Mouse (Mus musculus) limb, embryonic 14.5 days (tissue): ENCODE data around the gene Rps16. TPM values are rescaled to one million over a fixed set of nuclear protein-coding genes. Genes with fewer than 3 reads are reported as not detected.
"Not testable (repeated sequence)": the region's sequence is repeated elsewhere in the genome, so short reads cannot be mapped to it uniquely, and the experiment has no call there.

Experiments
- ATAC-seq: fragments of 200-750 bp; cut with Nextera tagmentation; 2 replicates; pipeline ENCODE4 v1.8.0; 2017; ENCODE audit warnings: low read depth, moderate number of reproducible peaks, moderate TSS enrichment; ENCODE audit not compliant: low FRiP score
- DNase-seq: peaks from one replicate; pipeline ENCODE4 v3.0.0-alpha.2; 2015; ENCODE audit warnings: low spot score
- H3K27ac ChIP-seq: fragments of 300-500 bp; sonication (generic); replicated peaks from 2 replicates; pipeline ENCODE4 v1.5.1; 2014; ENCODE audit warnings: low read depth, mild to moderate bottlenecking, low read length, moderate library complexity, mixed read lengths
- H3K27me3 ChIP-seq: fragments of 300-500 bp; sonication (generic); 2 replicates; pipeline ENCODE4 v1.6.1; 2014; ENCODE audit warnings: low read length, mixed read lengths; ENCODE audit not compliant: control insufficient read depth, insufficient read depth
- H3K36me3 ChIP-seq: fragments of 300-500 bp; sonication (generic); 2 replicates; pipeline ENCODE4 v1.6.1; 2014; ENCODE audit warnings: mild to moderate bottlenecking, low read length, moderate library complexity, mixed read lengths; ENCODE audit not compliant: control insufficient read depth, insufficient read depth
- H3K4me1 ChIP-seq: fragments of 300-500 bp; sonication (generic); 2 replicates; pipeline ENCODE4 v1.6.1; 2014; ENCODE audit warnings: antibody characterized with exemption, low read length, mixed read lengths; ENCODE audit not compliant: control insufficient read depth, insufficient read depth
- H3K4me2 ChIP-seq: fragments of 300-500 bp; sonication (generic); replicated peaks from 2 replicates; pipeline ENCODE4 v1.6.1; 2014; ENCODE audit warnings: low read depth, mild to moderate bottlenecking, low read length, moderate library complexity; ENCODE audit not compliant: severe bottlenecking
- H3K4me3 ChIP-seq: fragments of 300-500 bp; sonication (generic); replicated peaks from 2 replicates; pipeline ENCODE4 v1.5.1; 2014; ENCODE audit warnings: low read length
- H3K9ac ChIP-seq: fragments of 300-500 bp; sonication (generic); 2 replicates; pipeline ENCODE4 v1.6.1; 2014; ENCODE audit warnings: mild to moderate bottlenecking, low read depth, low read length, moderate library complexity; ENCODE audit not compliant: severe bottlenecking
- H3K9me3 ChIP-seq: fragments of 300-500 bp; sonication (generic); 2 replicates; pipeline ENCODE4 v1.6.1; 2016; ENCODE audit warnings: low read length; ENCODE audit not compliant: control insufficient read depth
- POLR2A ChIP-seq: fragments of 200-500 bp; IDR thresholded peaks from 2 replicates; pipeline ENCODE4 v1.8.0; 2012; ENCODE audit warnings: inconsistent platforms, mild to moderate bottlenecking, moderate library complexity, borderline replicate concordance; ENCODE audit not compliant: insufficient read depth, insufficient read length; ENCODE audit errors: extremely low read depth
- WGBS: fragments of 180-500 bp; shearing (Covaris S2); extraction: QIAGEN DNeasy Blood & Tissue Kit; methylation state at CpG from one replicate; pipeline ENCODE4 v1.1.7; 2014; 5-methylcytosine and 5-hydroxymethylcytosine counted together
- polyA plus RNA-seq, 2 experiments: library from polyadenylated mRNA; depleted of rRNA in 1 of 2; stranded (reverse) in 1 of 2; unstranded in 1 of 2; fragments of >200 nt; fragmentation: Nextera tagmentation in 1 of 2; extraction: Ambion mirVana in 1 of 2; gene quantifications; 2 replicates each; pipeline versions ENCODE4 v1.2.1 to v1.2.3; 2012 to 2014

The Rps16 gene
- polyA plus RNA-seq, 2 experiments = 1,345 to 2,127 TPM

DNA sequence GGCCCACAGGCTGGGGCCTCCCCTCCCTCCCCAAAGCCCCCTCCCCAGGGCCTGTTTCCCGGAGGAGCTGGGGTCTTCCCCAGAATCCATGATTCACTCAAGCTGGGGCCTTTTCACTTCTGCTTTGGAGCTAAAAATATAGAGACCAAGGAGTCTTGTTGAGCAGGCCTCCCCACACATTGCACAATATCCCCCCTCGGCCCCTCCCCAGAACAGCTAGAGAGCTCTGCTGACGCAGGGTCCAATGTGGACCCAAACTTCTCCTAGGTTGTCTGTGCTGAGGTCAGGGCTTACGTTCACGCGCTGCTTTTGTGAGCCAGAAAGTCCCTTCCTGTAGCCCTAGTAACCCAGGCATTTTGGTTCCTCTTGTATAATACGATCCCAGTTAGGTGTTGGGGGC lies 35.6 kb downstream of the Rps16 start:
- 80% methylated on average over 7 of the region's 7 CpGs for WGBS
- H3K4me2 ChIP-seq = no peak overlapping the region
- peaks cover 24% of the 10 kb centered on the region for H3K4me1 ChIP-seq
- TF ChIP-seq POLR2A = no peak
- DNase-seq (no peak), ATAC-seq (no peak)
- no peaks in the 10 kb centered on the region for H3K27me3 ChIP-seq
- peaks cover 32% of the 10 kb centered on the region for H3K36me3 ChIP-seq
- no peak overlapping the region for H3K4me3 ChIP-seq
- no peaks in the 10 kb centered on the region for H3K9me3 ChIP-seq
- no peak overlapping the region for H3K9ac ChIP-seq
- H3K27ac ChIP-seq = no peak overlapping the region

DNA sequence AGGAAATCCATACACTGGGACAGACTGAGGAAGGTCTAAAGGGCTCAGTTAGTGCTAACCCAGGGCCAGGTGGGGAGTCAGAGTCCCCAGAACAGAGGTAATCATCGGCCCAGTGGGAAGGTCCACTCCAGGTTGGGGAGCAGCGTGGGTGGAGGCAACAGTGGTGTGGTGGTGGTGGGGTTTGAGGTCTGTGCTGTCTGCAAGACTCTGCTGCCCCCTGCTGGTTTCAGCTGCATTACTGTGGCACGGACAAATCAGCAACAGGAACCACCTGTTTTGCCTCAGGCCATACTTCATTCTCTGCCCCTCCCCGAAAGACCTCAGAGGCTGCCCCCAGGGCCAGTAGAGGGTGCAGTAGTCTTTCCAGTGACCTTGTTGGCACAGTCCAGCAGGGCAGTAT lies 36.0 kb downstream of the Rps16 start:
- no peak overlapping the region for H3K27ac ChIP-seq
- H3K27me3 ChIP-seq = no peaks in the 10 kb centered on the region
- ATAC-seq = peak; percentile 67
- TF ChIP-seq POLR2A = no peak
- peaks cover 20% of the 10 kb centered on the region for H3K4me1 ChIP-seq
- no peak overlapping the region for H3K9ac ChIP-seq
- peak; percentile 86 for DNase-seq
- no peak overlapping the region for H3K4me3 ChIP-seq
- H3K36me3 ChIP-seq = peaks cover 32% of the 10 kb centered on the region
- no peak overlapping the region for H3K4me2 ChIP-seq
- 5% methylated on average over 4 of the region's 4 CpGs for WGBS
- H3K9me3 ChIP-seq = no peaks in the 10 kb centered on the region

DNA sequence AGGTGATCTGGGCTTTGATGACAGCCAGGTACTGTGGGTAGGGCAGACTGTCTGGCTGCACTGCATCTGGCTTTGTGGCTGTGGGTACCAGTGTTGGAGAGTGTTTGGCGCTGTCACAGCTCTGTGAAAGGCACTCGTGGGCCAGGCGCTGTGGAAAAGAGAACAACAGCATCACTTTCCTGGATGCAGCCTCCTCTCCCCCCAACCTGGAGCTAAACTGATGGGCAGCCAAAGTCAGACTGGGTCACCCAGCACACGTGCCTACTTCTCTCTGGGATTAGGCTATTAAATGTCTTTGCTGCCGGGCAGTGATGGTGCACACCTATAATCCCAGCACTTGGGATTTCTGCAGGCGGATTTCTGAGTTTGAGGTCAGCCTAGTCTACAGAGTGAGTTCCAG lies 36.4 kb downstream of the Rps16 start:
- not testable (repeated sequence) for H3K9me3 ChIP-seq, H3K27ac ChIP-seq, DNase-seq, H3K4me2 ChIP-seq, H3K9ac ChIP-seq, H3K4me3 ChIP-seq, H3K27me3 ChIP-seq, ATAC-seq
- Histone ChIP-seq H3K4me1 (peaks cover 20% of the 10 kb centered on the region), H3K36me3 (peaks cover 32% of the 10 kb centered on the region)
- WGBS = 76% methylated on average over 6 of the region's 6 CpGs

DNA sequence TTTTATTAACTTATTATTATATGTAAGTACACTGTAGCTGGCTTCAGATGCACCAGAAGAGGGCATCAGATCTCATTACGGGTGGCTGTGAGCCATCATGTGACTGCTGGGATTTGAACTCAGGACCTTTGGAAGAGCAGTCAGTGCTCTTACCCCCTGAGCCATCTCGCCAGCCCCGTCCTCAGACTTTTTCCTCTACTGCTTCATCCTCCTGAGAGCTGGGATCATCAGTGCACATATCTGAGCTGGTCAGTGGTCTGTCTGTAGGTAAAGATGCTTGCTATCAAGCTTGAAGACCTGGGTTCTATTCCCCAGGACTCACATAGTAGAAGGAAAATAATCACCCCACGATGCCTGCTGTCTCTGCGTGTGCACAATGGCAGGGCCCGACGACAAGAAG lies 36.9 kb downstream of the Rps16 start:
- WGBS = 88% methylated on average over 7 of the region's 7 CpGs
- peaks cover 32% of the 10 kb centered on the region for H3K36me3 ChIP-seq

DNA sequence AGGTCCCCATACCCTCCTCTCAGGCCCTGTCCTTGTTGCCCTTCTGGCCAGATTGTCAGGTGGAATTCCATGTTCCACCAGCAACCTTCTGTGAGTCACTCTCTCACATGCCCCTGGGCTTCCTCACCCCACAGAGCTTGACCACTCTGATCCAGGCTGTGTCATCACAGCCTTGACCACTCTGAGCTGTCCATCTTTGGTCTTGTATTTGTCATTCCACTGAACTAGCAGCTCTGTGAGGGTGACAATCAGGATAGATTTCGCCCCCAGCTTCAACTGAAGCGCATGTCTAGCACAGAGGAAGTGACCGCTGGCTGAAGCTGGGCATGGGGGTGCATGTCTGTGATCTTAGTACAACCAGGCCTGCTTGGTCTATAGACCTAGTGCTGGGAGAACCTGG lies 39.9 kb downstream of the Rps16 start:
- WGBS = 99% methylated on average over 3 of the region's 3 CpGs
- Histone ChIP-seq H3K9me3 (no peaks in the 10 kb centered on the region), H3K27me3 (no peaks in the 10 kb centered on the region), H3K36me3 (peaks cover 43% of the 10 kb centered on the region), H3K4me1 (peaks cover 8% of the 10 kb centered on the region), H3K4me3 (no peak overlapping the region), H3K27ac (no peak overlapping the region), H3K9ac (no peak overlapping the region), H3K4me2 (no peak overlapping the region)
- no peak for ATAC-seq
- TF ChIP-seq POLR2A = no peak
- no peak for DNase-seq

More for the DNA sequence above, 36.9 kb downstream of the Rps16 start:
- H3K4me3 ChIP-seq, H3K27me3 ChIP-seq, H3K9ac ChIP-seq, DNase-seq, H3K4me2 ChIP-seq, H3K27ac ChIP-seq, ATAC-seq, H3K9me3 ChIP-seq: not testable (repeated sequence)
- H3K4me1 ChIP-seq = peaks cover 16% of the 10 kb centered on the region
